8 mouse cellular contexts compared by ENCODE assay signal in the genomic region with DNA sequence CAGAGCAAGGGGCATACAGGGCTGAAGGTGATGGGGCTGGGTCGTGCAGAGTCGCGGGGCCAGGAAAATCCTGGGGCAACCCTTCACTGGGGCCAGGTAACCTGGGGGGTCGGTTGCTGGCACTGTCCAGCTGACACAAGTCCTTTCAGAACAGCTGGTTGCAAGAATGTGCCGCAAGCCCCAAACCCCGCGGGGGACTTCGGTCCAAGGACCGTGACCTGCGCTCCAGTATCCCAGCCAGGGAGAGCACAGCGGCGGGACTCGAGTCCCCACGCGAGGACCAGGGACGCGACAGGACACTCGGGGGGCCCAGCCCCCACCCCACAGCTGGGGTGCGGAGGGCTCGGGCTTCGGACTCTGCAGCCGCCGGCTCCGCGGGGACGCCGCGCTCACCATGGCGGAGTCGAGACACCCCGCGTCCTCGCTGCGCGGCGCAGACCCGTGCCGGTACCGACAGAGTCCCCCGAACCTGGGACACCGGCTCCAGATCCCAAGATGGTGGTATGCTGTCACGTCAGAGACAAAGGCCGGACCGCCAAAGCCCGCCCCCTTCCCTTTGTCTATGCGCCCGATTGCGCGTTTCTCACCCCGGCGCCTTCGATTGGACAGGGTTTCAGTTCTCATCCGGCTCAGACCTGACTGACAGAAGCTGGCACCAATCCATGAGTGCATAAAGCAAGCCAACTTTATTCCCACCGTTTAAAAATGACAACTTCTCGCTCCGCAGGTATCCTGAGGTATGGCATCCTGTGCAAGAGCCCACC. TPM values are rescaled to one million over a fixed set of nuclear protein-coding genes. Genes with fewer than 3 reads are reported as not detected.
DNase-seq lines count a peak whose midpoint lies in the region; ATAC-seq lines count a peak whose summit lies in the region.

Gene Zfp810 (minus strand): TSS at position 493 of the 764 bp plus-strand sequence.

- peak; percentile 92 for DNase-seq in A20 (ENCODE audit: low read depth, low spot score)
- peak; percentile 98 for DNase-seq in brain, adult 2 months (ENCODE audit: low read depth, low spot score)
- DNase-seq in heart, adult 9 months (ENCODE audit: low spot score in 2 of 2): peak; percentile 92 to 93
- peak; percentile 97 for DNase-seq in kidney, adult 9 months
- peak; percentile 87 to 88 for DNase-seq in spleen, adult 18-20 months

- ATAC-seq in erythroblast, adult 5-6 weeks (replicated peaks; ENCODE audit: low FRiP score, poor library complexity, severe bottlenecking): 0 out of 2 replicates have a peak, but pooled peaks have one; percentile 49
- ATAC-seq in limb, embryonic 13.5 days (ENCODE audit: low FRiP score, low read depth): peak; percentile 99
- ATAC-seq in midbrain, embryonic 15.5 days (replicated peaks): peak; percentile 100

- peak within 1 kb of the TSS; percentile 93 for H3K4me3 ChIP-seq in limb, embryonic 13.5 days
- peak within 1 kb of the TSS; percentile 88 for H3K4me3 ChIP-seq in midbrain, embryonic 15.5 days

- peaks cover 13% of the 10 kb centered on the region; the same call in 1 of the 2 replicates for H3K9me3 ChIP-seq in limb, embryonic 13.5 days
- H3K9me3 ChIP-seq in midbrain, embryonic 15.5 days: peaks cover 3% of the 10 kb centered on the region; the same call in 1 of the 2 replicates

- peak within 1 kb of the TSS; percentile 99 for H3K9ac ChIP-seq in limb, embryonic 13.5 days
- peak within 1 kb of the TSS; percentile 99 for H3K9ac ChIP-seq in midbrain, embryonic 15.5 days

- H3K27me3 ChIP-seq in limb, embryonic 13.5 days: no peaks in the 10 kb centered on the region
- no peaks in the 10 kb centered on the region for H3K27me3 ChIP-seq in midbrain, embryonic 15.5 days (replicated peaks)

- H3K36me3 ChIP-seq in limb, embryonic 13.5 days: peaks cover 30% of the 10 kb centered on the region
- H3K36me3 ChIP-seq in midbrain, embryonic 15.5 days (replicated peaks): peaks cover 22% of the 10 kb centered on the region

- H3K4me1 ChIP-seq in limb, embryonic 13.5 days: peaks cover 9% of the 10 kb centered on the region
- peaks cover 10% of the 10 kb centered on the region for H3K4me1 ChIP-seq in midbrain, embryonic 15.5 days

- 1% methylated on average over 46 of the region's 56 CpGs for WGBS in limb, embryonic 13.5 days
- under 1% methylated on average over 56 of the region's 56 CpGs for WGBS in midbrain, embryonic 15.5 days

- H3K4me2 ChIP-seq in limb, embryonic 13.5 days (replicated peaks): peak within 1 kb of the TSS; percentile 77
- peak within 1 kb of the TSS; percentile 73 for H3K4me2 ChIP-seq in midbrain, embryonic 15.5 days

- peak within 1 kb of the TSS; percentile 73 for H3K27ac ChIP-seq in limb, embryonic 13.5 days
- peak within 1 kb of the TSS; percentile 93 for H3K27ac ChIP-seq in midbrain, embryonic 15.5 days

RNA-seq across cellular contexts. Expression of gene Zfp810, which starts in this region (rescaled TPM):
- total RNA-seq in erythroblast, adult 5-6 weeks (2015; ENCODE audit: low replicate concordance): 0.63 and 4.0 TPM in 2 replicates
- total RNA-seq in erythroblast, adult 5-6 weeks (2017; ENCODE audit: low replicate concordance): 0.43 and 3.2 TPM in 2 replicates
- polyA plus RNA-seq in limb, embryonic 13.5 days (2015; fragmentation: Nextera tagmentation; extraction: Ambion mirVana): 29.1 and 30.3 TPM in 2 replicates
- 32.4 and 39.2 TPM in 2 replicates for polyA plus RNA-seq in midbrain, embryonic 15.5 days (2015; fragmentation: Nextera tagmentation; extraction: Ambion mirVana)

Comparison
In these comparisons a context has a peak if more than half of its experiments do, and no peak if none do; other contexts are left out.
1. Peak in every context shown above with its lines: DNase-seq, ATAC-seq, H3K4me3 ChIP-seq and H3K27ac ChIP-seq.
2. ATAC-seq: peak in every context shown above with its lines; median percentile 100 in midbrain, embryonic 15.5 days; 99 in limb, embryonic 13.5 days; 49 in erythroblast, adult 5-6 weeks.